Mouse (Mus musculus): ENCODE data around the gene Kmt5c. TPM values are rescaled to one million over a fixed set of nuclear protein-coding genes. Genes with fewer than 3 reads are reported as not detected.
A peak's percentile ranks its signal among the peaks of the same experiment; 100 is the strongest.

The Kmt5c gene
- total RNA-seq, 2 experiments from 2014 or later = 14.8 to 15.9 TPM

GRCm38 (mm10) chr7:4788499-4789435 is 48.9 kb downstream of the Kmt5c start:
- DNase-seq = peak; percentile 58 to 75
- intact Hi-C loops (cut with DNase I) = loop anchor here (2.0 kb wide), 1 partner anchor 48 kb away; the partner anchor contains the start of gene Kmt5c

GRCm38 (mm10) chr7:4789436-4789935 is 49.6 kb downstream of the Kmt5c start, which contains the start of gene Tmem238:
Gene Tmem238 (minus strand): TSS chr7:4789656.
- intact Hi-C loops (cut with DNase I) = loop anchor here (2.0 kb wide), 1 partner anchor 49 kb away; the partner anchor contains the start of gene Kmt5c
- DNase-seq = peak in 1 of 2 experiments; percentile 58

GRCm38 (mm10) chr7:4792278-4793212 is 52.6 kb downstream of the Kmt5c start, which contains the start of gene Rpl28:
Gene Rpl28 (plus strand): TSS chr7:4792874.
- peak; percentile 91 to 92 for DNase-seq
- intact Hi-C loops (cut with DNase I) = loop anchor here (1.0 to 10.0 kb wide), 5 partner anchors 20 to 640 kb away; partner anchors contain the start of genes Ccdc106, Leng9, Ube2s and Zfp580

GRCm38 (mm10) chr7:4793248-4793647 is 53.3 kb downstream of the Kmt5c start:
- peak in 1 of 2 experiments; percentile 8 for DNase-seq
- intact Hi-C loops (cut with DNase I) = loop anchor here (1.0 to 10.0 kb wide), 5 partner anchors 19 to 641 kb away; partner anchors contain the start of genes Ccdc106, Leng9, Ube2s and Zfp580

GRCm38 (mm10) chr7:4793674-4794073 is 53.8 kb downstream of the Kmt5c start:
- intact Hi-C loops (cut with DNase I) = loop anchor here (1.0 to 10.0 kb wide), 5 partner anchors 19 to 641 kb away; partner anchors contain the start of genes Ccdc106, Leng9, Ube2s and Zfp580
- DNase-seq = no peak

GRCm38 (mm10) chr7:4794631-4795168 is 54.8 kb downstream of the Kmt5c start:
- DNase-seq = no peak
- intact Hi-C loops (cut with DNase I) = loop anchor here (5.0 to 10.0 kb wide), 4 partner anchors 172 to 642 kb away; partner anchors contain the start of genes Ccdc106, Leng9, Zfp580 and Zfp865

- peak in 1 of 2 experiments; percentile 18 for DNase-seq
- intact Hi-C loops (cut with DNase I) = loop anchor here (2.0 to 10.0 kb wide), 2 partner anchors 239 to 259 kb away; partner anchors contain the start of gene Zfp580
Observed at GRCm38 (mm10) chr7:4795767-4796433, 56.0 kb downstream of the Kmt5c start.

Other genes starting within 250 kb of the Kmt5c start
- 10 to 100 TPM; 59.7 to 62.2 TPM for gene Ppp1r12c, start 238.4 kb upstream of the Kmt5c start, total RNA-seq (2021)
- 10 to 100 TPM; 20.0 to 21.3 TPM for gene Tnnt1, start 223.7 kb upstream of the Kmt5c start, total RNA-seq (2021)
- over 10,000 TPM in 1 of 2 experiments, 1,000 to 10,000 TPM in 1; 9,756 to 10,673 TPM for gene Tnni3, start 215.9 kb upstream of the Kmt5c start, total RNA-seq (2021)
- gene Dnaaf3, start 207.7 kb upstream of the Kmt5c start, total RNA-seq (2021) = 1 to 10 TPM; 2.0 to 3.0 TPM
- gene Syt5, start 192.6 kb upstream of the Kmt5c start, total RNA-seq (2021) = under 1 TPM; 0.54 to 0.89 TPM
- not detected for gene Ptprh, start 136.1 kb upstream of the Kmt5c start, total RNA-seq (2021)
- gene Tmem86b, start 108.7 kb upstream of the Kmt5c start, total RNA-seq (2021) = 1 to 10 TPM; 4.2 to 5.1 TPM
- gene Ppp6r1, start 81.1 kb upstream of the Kmt5c start, total RNA-seq (2021) = 10 to 100 TPM; 72.1 to 73.7 TPM
- gene Hspbp1, start 55.0 kb upstream of the Kmt5c start, total RNA-seq (2021) = 10 to 100 TPM; 27.2 to 34.7 TPM
- 1 to 10 TPM; 1.2 TPM for gene Brsk1, start 49.5 kb upstream of the Kmt5c start, total RNA-seq (2021)
- under 1 TPM; 0.11 to 0.30 TPM for gene Tmem150b, start 14.9 kb upstream of the Kmt5c start, total RNA-seq (2021)
- 1 to 10 TPM; 1.9 to 2.3 TPM for gene Cox6b2, start 13.0 kb downstream of the Kmt5c start, total RNA-seq (2021)
- gene Fam71e2, start 31.2 kb downstream of the Kmt5c start, total RNA-seq (2021) = not detected
- gene Il11, start 42.7 kb downstream of the Kmt5c start, total RNA-seq (2021) = not detected
- not detected for gene Tmem190, start 42.8 kb downstream of the Kmt5c start, total RNA-seq (2021)
- 1 to 10 TPM; 4.4 to 5.7 TPM for gene Tmem238, start 49.5 kb downstream of the Kmt5c start, total RNA-seq (2021)
- gene Rpl28, start 52.8 kb downstream of the Kmt5c start, total RNA-seq (2021) = 100 to 1,000 TPM; 515 to 545 TPM
- 10 to 100 TPM; 89.8 to 95.7 TPM for gene Ube2s, start 72.5 kb downstream of the Kmt5c start, total RNA-seq (2021)
- not detected for gene Shisa7, start 104.6 kb downstream of the Kmt5c start, total RNA-seq (2021)
- 1 to 10 TPM; 3.9 to 4.6 TPM for gene Isoc2b, start 130.1 kb downstream of the Kmt5c start, total RNA-seq (2021)
- 10 to 100 TPM; 45.4 to 48.8 TPM for gene Isoc2a, start 137.0 kb downstream of the Kmt5c start, total RNA-seq (2021)
- not detected for gene Gm36210, start 166.4 kb downstream of the Kmt5c start, total RNA-seq (2021)
- 1 to 10 TPM; 7.2 to 9.2 TPM for gene Zfp628, start 175.1 kb downstream of the Kmt5c start, total RNA-seq (2021)
- gene Nat14, start 181.9 kb downstream of the Kmt5c start, total RNA-seq (2021) = 1 to 10 TPM; 4.3 to 5.1 TPM
- gene Ssc5d, start 185.7 kb downstream of the Kmt5c start, total RNA-seq (2021) = 1 to 10 TPM; 3.9 to 4.1 TPM
- 10 to 100 TPM; 26.5 to 34.0 TPM for gene Sbk2, start 224.3 kb downstream of the Kmt5c start, total RNA-seq (2021)
- 10 to 100 TPM; 31.5 to 45.5 TPM for gene Sbk3, start 231.1 kb downstream of the Kmt5c start, total RNA-seq (2021)